Mouse (Mus musculus): ENCODE results near the gene Nckap5l. TPM values are rescaled to one million over a fixed set of nuclear protein-coding genes. Genes with fewer than 3 reads are reported as not detected.

Nckap5l gene
- total RNA-seq, 1 experiment, result 6.3 TPM

DNA sequence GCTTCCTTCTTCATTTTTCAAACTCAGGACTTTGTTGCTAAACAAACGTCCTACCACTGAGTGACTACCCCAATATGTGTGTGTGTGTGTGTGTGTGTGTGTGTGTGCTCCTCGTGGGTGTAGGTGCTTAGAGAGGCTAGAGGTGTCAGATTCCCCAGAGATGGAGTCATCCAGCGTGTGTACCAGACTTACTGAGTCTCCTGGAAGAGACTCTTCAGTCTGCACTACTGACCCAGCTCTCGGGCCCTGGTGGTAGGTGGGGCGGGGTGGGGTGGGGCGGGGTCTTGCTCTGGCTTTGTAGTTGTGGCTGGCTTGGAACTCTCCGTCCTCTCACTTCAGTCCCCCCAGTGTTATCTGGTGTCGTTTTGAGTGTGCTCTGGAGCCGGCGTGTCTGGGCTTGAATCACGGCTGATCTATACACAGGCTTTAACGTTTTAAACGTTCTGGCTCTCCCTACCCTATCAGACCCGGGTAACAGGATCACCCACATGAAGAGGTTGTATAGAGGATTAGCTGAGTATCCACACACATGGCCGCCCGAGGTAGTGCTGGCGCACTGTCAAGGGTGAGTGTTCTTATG is 39.8 kb downstream of the Nckap5l start:
- Histone ChIP-seq H3K27ac (ENCODE audit: insufficient read depth, low read depth, low read length, poor library complexity, severe bottlenecking) (peak overlapping the region; percentile 82), H3K4me3 (ENCODE audit: insufficient read depth in 1 of 2, low read depth in 1 of 2, low read length in 2 of 2, poor library complexity in 1 of 2, severe bottlenecking in 1 of 2) (peak overlapping the region; percentile 31 to 33; a peak in 3 of 4 replicates), H3K36me3 (ENCODE audit: control insufficient read depth, insufficient read depth, low read length, poor library complexity, severe bottlenecking) (no peaks in the 10 kb centered on the region), H3K9ac (ENCODE audit: insufficient read depth, low read depth, low read length, poor library complexity, severe bottlenecking) (peak overlapping the region; percentile 76), H3K4me1 (ENCODE audit: control insufficient read depth in 2 of 2, insufficient read depth in 2 of 2, low read length in 2 of 2, poor library complexity in 1 of 2) (peaks cover 11 to 29% of the 10 kb centered on the region in 2 experiments), H3K9me3 (ENCODE audit: control insufficient read depth, insufficient read depth, low read depth, low read length) (no peaks in the 10 kb centered on the region)
- TF ChIP-seq HCFC1 (IDR thresholded peaks at IDR 0.05; ENCODE audit: borderline replicate concordance, insufficient read depth, low read length), result no peak
- peak; percentile 40 for DNase-seq (ENCODE audit: low read depth, low spot score)
- in situ Hi-C loops (cut with MboI; ENCODE audit: low sequenced_read_pairs in 2 of 2, unreplicated experiment in 2 of 2), result no loop called here

DNA sequence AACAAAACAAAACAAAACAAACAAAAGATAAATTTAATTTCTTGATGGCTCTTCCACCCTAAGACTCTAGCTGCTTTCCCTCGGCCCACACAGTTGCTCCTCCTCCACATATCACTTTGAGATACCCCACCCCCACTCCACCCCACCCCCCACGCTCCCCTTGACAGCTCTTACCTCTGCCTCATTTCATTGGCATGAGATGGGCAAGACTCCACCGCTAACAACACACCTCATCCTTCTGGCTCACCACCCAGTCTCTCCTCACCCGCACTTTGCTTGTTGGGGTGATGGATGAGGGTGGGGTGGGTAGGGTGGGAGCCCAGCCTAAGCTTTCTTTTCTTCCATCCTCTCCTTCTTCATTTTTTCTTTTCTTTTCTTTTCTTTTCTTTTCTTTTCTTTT is 40.6 kb downstream of the Nckap5l start:
- Histone ChIP-seq H3K9ac (ENCODE audit: insufficient read depth, low read depth, low read length, poor library complexity, severe bottlenecking) (no peak overlapping the region), H3K36me3 (ENCODE audit: control insufficient read depth, insufficient read depth, low read length, poor library complexity, severe bottlenecking) (no peaks in the 10 kb centered on the region), H3K4me1 (ENCODE audit: control insufficient read depth in 2 of 2, insufficient read depth in 2 of 2, low read length in 2 of 2, poor library complexity in 1 of 2) (peaks cover 11 to 21% of the 10 kb centered on the region in 2 experiments), H3K9me3 (ENCODE audit: control insufficient read depth, insufficient read depth, low read depth, low read length) (no peaks in the 10 kb centered on the region), H3K27ac (ENCODE audit: insufficient read depth, low read depth, low read length, poor library complexity, severe bottlenecking) (no peak overlapping the region; the same call in 1 of the 2 replicates), H3K4me3 (ENCODE audit: insufficient read depth in 1 of 2, low read depth in 1 of 2, low read length in 2 of 2, poor library complexity in 1 of 2, severe bottlenecking in 1 of 2) (no peak overlapping the region)
- in situ Hi-C loops (cut with MboI; ENCODE audit: low sequenced_read_pairs in 2 of 2, unreplicated experiment in 2 of 2), result no loop called here
- no peak for TF ChIP-seq ZNF384 (IDR thresholded peaks at IDR 0.05; ENCODE audit: low read depth, low read length)
- no peak for TF ChIP-seq HCFC1 (IDR thresholded peaks at IDR 0.05; ENCODE audit: borderline replicate concordance, insufficient read depth, low read length)
- TF ChIP-seq CHD2 (IDR thresholded peaks at IDR 0.05; ENCODE audit: low read depth, low read length), result no peak
- no peak for TF ChIP-seq ZC3H11A (IDR thresholded peaks at IDR 0.05; ENCODE audit: borderline replicate concordance, low read depth, low read length)
- TF ChIP-seq MAFK (IDR thresholded peaks at IDR 0.05; ENCODE audit: insufficient read depth, low read depth, low read length), result no peak
- DNase-seq (ENCODE audit: low read depth, low spot score), result no peak

DNA sequence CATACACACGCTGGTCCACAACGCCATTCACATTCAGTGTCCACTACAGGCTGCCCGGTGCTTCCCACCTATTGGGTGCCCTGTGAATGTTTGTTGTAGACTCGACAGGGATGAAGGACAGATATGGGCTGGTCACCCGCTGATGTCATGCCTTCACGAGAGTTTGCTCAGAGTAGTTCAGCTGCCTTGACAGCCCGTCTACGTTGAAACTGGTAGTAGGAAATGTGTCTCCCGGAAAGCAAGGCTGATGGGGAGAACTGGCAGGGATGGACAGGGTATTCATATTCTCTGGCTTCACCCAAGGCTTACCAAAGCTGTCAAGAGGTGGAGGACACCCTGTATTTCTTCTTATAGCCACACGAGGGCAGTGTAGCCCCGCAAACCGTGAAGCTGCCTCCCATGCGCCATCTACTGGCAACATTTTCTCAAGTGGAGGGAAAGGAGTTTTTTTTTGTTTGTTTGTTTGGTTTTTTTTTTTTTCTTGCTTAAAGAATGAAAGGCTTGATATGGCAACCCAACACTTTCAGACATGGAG is 41.1 kb downstream of the Nckap5l start:
- no peaks in the 10 kb centered on the region for H3K36me3 ChIP-seq (ENCODE audit: control insufficient read depth, insufficient read depth, low read length, poor library complexity, severe bottlenecking)
- peak; percentile 90 for DNase-seq (ENCODE audit: low read depth, low spot score)
- peaks cover 8 to 17% of the 10 kb centered on the region in 2 experiments for H3K4me1 ChIP-seq (ENCODE audit: control insufficient read depth in 2 of 2, insufficient read depth in 2 of 2, low read length in 2 of 2, poor library complexity in 1 of 2)
- peak; percentile 88 for TF ChIP-seq ZC3H11A (IDR thresholded peaks at IDR 0.05; ENCODE audit: borderline replicate concordance, low read depth, low read length)
- no peak for TF ChIP-seq MAFK (IDR thresholded peaks at IDR 0.05; ENCODE audit: insufficient read depth, low read depth, low read length)
- TF ChIP-seq CHD2 (IDR thresholded peaks at IDR 0.05; ENCODE audit: low read depth, low read length), result no peak
- TF ChIP-seq HCFC1 (IDR thresholded peaks at IDR 0.05; ENCODE audit: borderline replicate concordance, insufficient read depth, low read length), result 0 out of 2 replicates have a peak, but pooled peaks have one; percentile 60
- TF ChIP-seq ZNF384 (IDR thresholded peaks at IDR 0.05; ENCODE audit: low read depth, low read length), result peak; percentile 99
- in situ Hi-C loops (cut with MboI; ENCODE audit: low sequenced_read_pairs in 2 of 2, unreplicated experiment in 2 of 2), result no loop called here
- H3K9ac ChIP-seq (ENCODE audit: insufficient read depth, low read depth, low read length, poor library complexity, severe bottlenecking), result no peak overlapping the region; the same call in 1 of the 2 replicates
- no peaks in the 10 kb centered on the region for H3K9me3 ChIP-seq (ENCODE audit: control insufficient read depth, insufficient read depth, low read depth, low read length)
- H3K4me3 ChIP-seq (ENCODE audit: insufficient read depth in 1 of 2, low read depth in 1 of 2, low read length in 2 of 2, poor library complexity in 1 of 2, severe bottlenecking in 1 of 2), result no peak overlapping the region
- H3K27ac ChIP-seq (ENCODE audit: insufficient read depth, low read depth, low read length, poor library complexity, severe bottlenecking), result peak overlapping the region; percentile 18; the same call in 1 of the 2 replicates

GRCm38 (mm10) chr15:99415793-99416192 is 41.8 kb downstream of the Nckap5l start:
- no peak for DNase-seq (ENCODE audit: low read depth, low spot score)
- TF ChIP-seq ZC3H11A (IDR thresholded peaks at IDR 0.05; ENCODE audit: borderline replicate concordance, low read depth, low read length) (no peak), ZNF384 (IDR thresholded peaks at IDR 0.05; ENCODE audit: low read depth, low read length) (peak; percentile 98), MAFK (IDR thresholded peaks at IDR 0.05; ENCODE audit: insufficient read depth, low read depth, low read length) (no peak), CHD2 (IDR thresholded peaks at IDR 0.05; ENCODE audit: low read depth, low read length) (no peak), HCFC1 (IDR thresholded peaks at IDR 0.05; ENCODE audit: borderline replicate concordance, insufficient read depth, low read length) (no peak)
- H3K36me3 ChIP-seq (ENCODE audit: control insufficient read depth, insufficient read depth, low read length, poor library complexity, severe bottlenecking), result no peaks in the 10 kb centered on the region
- no peaks in the 10 kb centered on the region for H3K9me3 ChIP-seq (ENCODE audit: control insufficient read depth, insufficient read depth, low read depth, low read length)
- H3K4me1 ChIP-seq (ENCODE audit: control insufficient read depth in 2 of 2, insufficient read depth in 2 of 2, low read length in 2 of 2, poor library complexity in 1 of 2), result peaks cover 3 to 17% of the 10 kb centered on the region in 2 experiments
- in situ Hi-C loops (cut with MboI; ENCODE audit: low sequenced_read_pairs in 2 of 2, unreplicated experiment in 2 of 2), result no loop called here
- H3K27ac ChIP-seq (ENCODE audit: insufficient read depth, low read depth, low read length, poor library complexity, severe bottlenecking), result no peak overlapping the region
- H3K9ac ChIP-seq (ENCODE audit: insufficient read depth, low read depth, low read length, poor library complexity, severe bottlenecking), result no peak overlapping the region
- no peak overlapping the region for H3K4me3 ChIP-seq (ENCODE audit: insufficient read depth in 1 of 2, low read depth in 1 of 2, low read length in 2 of 2, poor library complexity in 1 of 2, severe bottlenecking in 1 of 2)

Data from ES-E14 (cell line).